Comparison of ENCODE assay signal across 28 mouse cellular contexts in the genomic region with DNA sequence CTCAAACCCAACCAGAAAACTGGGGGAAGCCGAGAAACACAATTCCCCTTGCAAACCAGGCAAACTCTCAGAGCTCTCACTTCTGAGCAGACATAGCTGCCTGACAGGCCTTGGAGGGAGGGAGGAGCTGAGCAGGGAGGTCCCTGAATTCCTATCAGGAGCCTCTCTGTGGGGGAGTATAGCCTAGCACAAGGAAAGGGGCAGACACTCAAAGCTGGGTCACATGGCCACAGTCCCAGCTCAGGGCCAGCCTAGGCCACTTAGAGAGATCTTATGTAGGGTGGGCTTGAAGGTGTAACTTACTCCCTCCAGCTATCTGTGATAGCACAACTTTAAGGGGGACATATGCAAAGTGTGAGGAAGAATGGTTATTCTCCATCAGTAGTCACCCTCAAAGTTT. TPM values are rescaled to one million over a fixed set of nuclear protein-coding genes. Genes with fewer than 3 reads are reported as not detected.
DNase-seq lines count a peak whose midpoint lies in the region; ATAC-seq and TF ChIP-seq lines count a peak whose summit lies in the region.
"Had no signal": no experiment of that assay in that cellular context is flagged by ENCODE, and none has a peak within 500 bp of the region (broad histone marks: within the 10 kb centered on the region; RNA-seq: fewer than 3 reads in every experiment).

No protein-coding gene starts in this region.

- peak; percentile 14 for DNase-seq in hindbrain, embryonic 11.5 days (ENCODE audit: low spot score)
- no peak for DNase-seq in hindbrain, postnatal 0 days (ENCODE audit: low spot score)
- DNase-seq in midbrain, embryonic 11.5 days (ENCODE audit: low spot score, missing footprints) = no peak
- DNase-seq in embryo, embryonic 10 days (ENCODE audit: low spot score) = peak; percentile 61
- peak; percentile 14 for DNase-seq in embryonic facial prominence, embryonic 14.5 days (ENCODE audit: low spot score)
- DNase-seq in urinary bladder, postnatal 14 days (ENCODE audit: low spot score) = no peak
- no peak for DNase-seq in Muller cell, postnatal 12 days (ENCODE audit: inconsistent ontology term)
- DNase-seq: adrenal gland, adult 8-10 months; cerebellum, postnatal 14 days; gastrocnemius, adult 2 months; kidney, postnatal 36 days; lung, postnatal 14 days; right cerebral cortex, postnatal 14 days had no signal

- H3K27me3 ChIP-seq in hindbrain, embryonic 11.5 days (ENCODE audit: control insufficient read depth, insufficient read depth, low read length) = no peaks in the 10 kb centered on the region
- no peaks in the 10 kb centered on the region for H3K27me3 ChIP-seq in hindbrain, postnatal 0 days (ENCODE audit: insufficient read depth, low read length)
- no peaks in the 10 kb centered on the region for H3K27me3 ChIP-seq in midbrain, embryonic 11.5 days (ENCODE audit: control insufficient read depth, insufficient read depth, low read length)
- no peaks in the 10 kb centered on the region for H3K27me3 ChIP-seq in midbrain, embryonic 16.5 days (ENCODE audit: control insufficient read depth, insufficient read depth, low read depth, low read length)
- H3K27me3 ChIP-seq in embryonic facial prominence, embryonic 14.5 days (replicated peaks; ENCODE audit: control insufficient read depth, insufficient read depth, low read length) = no peaks in the 10 kb centered on the region
- H3K27me3 ChIP-seq: embryonic facial prominence, embryonic 15.5 days; limb, embryonic 15.5 days had no signal

- H3K4me1 ChIP-seq in hindbrain, embryonic 11.5 days (replicated peaks; ENCODE audit: control insufficient read depth, insufficient read depth, low read length) = no peaks in the 10 kb centered on the region
- no peaks in the 10 kb centered on the region for H3K4me1 ChIP-seq in hindbrain, postnatal 0 days (ENCODE audit: insufficient read depth, low read length)
- H3K4me1 ChIP-seq in midbrain, embryonic 11.5 days (ENCODE audit: control insufficient read depth, insufficient read depth, low read length) = no peaks in the 10 kb centered on the region
- H3K4me1 ChIP-seq in midbrain, embryonic 16.5 days (ENCODE audit: control insufficient read depth, insufficient read depth, low read length) = no peaks in the 10 kb centered on the region
- H3K4me1 ChIP-seq in embryonic facial prominence, embryonic 14.5 days (ENCODE audit: control insufficient read depth, insufficient read depth, low read length) = no peaks in the 10 kb centered on the region
- H3K4me1 ChIP-seq: embryonic facial prominence, embryonic 15.5 days; limb, embryonic 15.5 days had no signal

- no peak overlapping the region for H3K4me2 ChIP-seq in hindbrain, embryonic 11.5 days (replicated peaks; ENCODE audit: low read depth, low read length)
- no peak overlapping the region for H3K4me2 ChIP-seq in hindbrain, postnatal 0 days (ENCODE audit: low read depth, low read length)
- H3K4me2 ChIP-seq in midbrain, embryonic 11.5 days = no peak overlapping the region
- H3K4me2 ChIP-seq in midbrain, embryonic 16.5 days (ENCODE audit: low read length) = no peak overlapping the region
- no peak overlapping the region for H3K4me2 ChIP-seq in embryonic facial prominence, embryonic 14.5 days (ENCODE audit: low read depth, low read length)
- H3K4me2 ChIP-seq: embryonic facial prominence, embryonic 15.5 days; limb, embryonic 15.5 days had no signal

- WGBS in hindbrain, embryonic 11.5 days = no CpG with 5 or more reads among the region's 1 CpGs
- 0% methylated on average over 1 of the region's 1 CpGs for WGBS in hindbrain, postnatal 0 days
- WGBS in midbrain, embryonic 11.5 days = 17% methylated on average over 1 of the region's 1 CpGs
- WGBS in midbrain, embryonic 16.5 days = no CpG with 5 or more reads among the region's 1 CpGs
- WGBS in embryonic facial prominence, embryonic 14.5 days = no CpG with 5 or more reads among the region's 1 CpGs

- no peak overlapping the region for H3K27ac ChIP-seq in hindbrain, embryonic 11.5 days (ENCODE audit: low read depth, low read length)
- H3K27ac ChIP-seq in hindbrain, postnatal 0 days = no peak overlapping the region
- no peak overlapping the region for H3K27ac ChIP-seq in midbrain, embryonic 11.5 days (ENCODE audit: low read depth, low read length)
- no peak overlapping the region for H3K27ac ChIP-seq in midbrain, embryonic 16.5 days (ENCODE audit: low read length)
- no peak overlapping the region for H3K27ac ChIP-seq in embryonic facial prominence, embryonic 14.5 days (replicated peaks; ENCODE audit: low read depth, low read length)
- H3K27ac ChIP-seq: embryonic facial prominence, embryonic 15.5 days; forebrain, embryonic 10.5 days; gastrocnemius, adult 2 months; limb, embryonic 15.5 days had no signal

- no peak overlapping the region for H3K9ac ChIP-seq in hindbrain, embryonic 11.5 days (ENCODE audit: low read depth, low read length)
- H3K9ac ChIP-seq in hindbrain, postnatal 0 days (replicated peaks; ENCODE audit: low read length) = no peak overlapping the region
- H3K9ac ChIP-seq in midbrain, embryonic 11.5 days (ENCODE audit: low read length) = no peak overlapping the region
- no peak overlapping the region for H3K9ac ChIP-seq in midbrain, embryonic 16.5 days (ENCODE audit: low read depth, low read length)
- no peak overlapping the region for H3K9ac ChIP-seq in embryonic facial prominence, embryonic 14.5 days (ENCODE audit: low read depth, low read length)
- H3K9ac ChIP-seq: embryonic facial prominence, embryonic 15.5 days; limb, embryonic 15.5 days had no signal

- no peak for TF ChIP-seq CTCF in hindbrain, postnatal 0 days (IDR thresholded peaks at IDR 0.05; ENCODE audit: low read depth)

- H3K9me3 ChIP-seq in hindbrain, embryonic 11.5 days (ENCODE audit: control insufficient read depth, low read length) = no peaks in the 10 kb centered on the region
- H3K9me3 ChIP-seq in hindbrain, postnatal 0 days (ENCODE audit: low read length) = no peaks in the 10 kb centered on the region
- no peaks in the 10 kb centered on the region for H3K9me3 ChIP-seq in midbrain, embryonic 11.5 days (ENCODE audit: control insufficient read depth, low read length)
- H3K9me3 ChIP-seq in midbrain, embryonic 16.5 days (replicated peaks; ENCODE audit: control insufficient read depth, low read length, poor library complexity, severe bottlenecking) = no peaks in the 10 kb centered on the region
- H3K9me3 ChIP-seq in embryonic facial prominence, embryonic 14.5 days (ENCODE audit: control insufficient read depth, low read length) = no peaks in the 10 kb centered on the region
- H3K9me3 ChIP-seq: embryonic facial prominence, embryonic 15.5 days; forebrain, embryonic 10.5 days; limb, embryonic 15.5 days had no signal

- no peak overlapping the region for H3K4me3 ChIP-seq in hindbrain, embryonic 11.5 days (ENCODE audit: low read depth, low read length)
- no peak overlapping the region for H3K4me3 ChIP-seq in hindbrain, postnatal 0 days (ENCODE audit: low read length)
- H3K4me3 ChIP-seq in midbrain, embryonic 11.5 days (ENCODE audit: low read depth, low read length) = no peak overlapping the region
- H3K4me3 ChIP-seq in midbrain, embryonic 16.5 days (ENCODE audit: low read depth, low read length) = no peak overlapping the region
- no peak overlapping the region for H3K4me3 ChIP-seq in embryonic facial prominence, embryonic 14.5 days (ENCODE audit: low read depth, low read length)
- H3K4me3 ChIP-seq: embryonic facial prominence, embryonic 15.5 days; forebrain, embryonic 10.5 days; gastrocnemius, adult 2 months; limb, embryonic 15.5 days had no signal

- no peaks in the 10 kb centered on the region for H3K36me3 ChIP-seq in hindbrain, embryonic 11.5 days (ENCODE audit: control insufficient read depth, insufficient read depth, low read length)
- no peaks in the 10 kb centered on the region for H3K36me3 ChIP-seq in hindbrain, postnatal 0 days (ENCODE audit: insufficient read depth, low read length)
- no peaks in the 10 kb centered on the region for H3K36me3 ChIP-seq in midbrain, embryonic 11.5 days (ENCODE audit: control insufficient read depth, insufficient read depth, low read length)
- H3K36me3 ChIP-seq in midbrain, embryonic 16.5 days (ENCODE audit: control insufficient read depth, insufficient read depth, low read length) = no peaks in the 10 kb centered on the region
- no peaks in the 10 kb centered on the region for H3K36me3 ChIP-seq in embryonic facial prominence, embryonic 14.5 days (ENCODE audit: control insufficient read depth, insufficient read depth, low read length)
- H3K36me3 ChIP-seq: embryonic facial prominence, embryonic 15.5 days had no signal

- no peak for ATAC-seq in hindbrain, embryonic 11.5 days (ENCODE audit: low FRiP score)
- ATAC-seq in hindbrain, postnatal 0 days = no peak
- ATAC-seq in midbrain, embryonic 11.5 days (ENCODE audit: low FRiP score) = peak; percentile 63; the same call in 1 of the 2 replicates
- no peak for ATAC-seq in midbrain, embryonic 16.5 days
- ATAC-seq in embryonic facial prominence, embryonic 14.5 days (ENCODE audit: low read depth) = no peak
- ATAC-seq: inflammation-experienced regulatory T-cells, adult 6 months had no signal

RNA-seq across cellular contexts. Expression of a gene that starts 46.1 kb away (rescaled TPM):
- 18.6 and 22.9 TPM in 2 replicates for polyA plus RNA-seq in hindbrain, embryonic 11.5 days (2014; fragmentation: Nextera tagmentation; extraction: Ambion mirVana)
- total RNA-seq in hindbrain, postnatal 0 days (2014; rRNA removed) = 2.3 and 3.5 TPM in 2 replicates
- polyA plus RNA-seq in hindbrain, postnatal 0 days (2015; fragmentation: Nextera tagmentation; extraction: Ambion mirVana) = 17.6 and 20.5 TPM in 2 replicates
- 34.1 and 34.8 TPM in 2 replicates for polyA plus RNA-seq in midbrain, embryonic 11.5 days (2014; fragmentation: Nextera tagmentation; extraction: Ambion mirVana)
- 84.5 and 92.5 TPM in 2 replicates for polyA plus RNA-seq in midbrain, embryonic 16.5 days (2015; fragmentation: Nextera tagmentation; extraction: Ambion mirVana)
- 15.7 and 23.1 TPM in 2 replicates for polyA plus RNA-seq in embryonic facial prominence, embryonic 14.5 days (2014; fragmentation: Nextera tagmentation; extraction: Ambion mirVana)
- total RNA-seq: granulocyte monocyte progenitor cell, adult 5-6 weeks had no signal

RNA-seq across cellular contexts. Expression of a gene that starts 46.6 kb away (rescaled TPM):
- polyA plus RNA-seq in hindbrain, embryonic 11.5 days (2014; fragmentation: Nextera tagmentation; extraction: Ambion mirVana) = 1.6 and 3.3 TPM in 2 replicates
- 1.5 TPM in 1 of 2 replicates, not detected in the other for total RNA-seq in hindbrain, postnatal 0 days (2014; rRNA removed)
- polyA plus RNA-seq in hindbrain, postnatal 0 days (2015; fragmentation: Nextera tagmentation; extraction: Ambion mirVana) = 0.76 and 1.0 TPM in 2 replicates
- 1.4 and 1.6 TPM in 2 replicates for polyA plus RNA-seq in midbrain, embryonic 11.5 days (2014; fragmentation: Nextera tagmentation; extraction: Ambion mirVana)
- polyA plus RNA-seq in midbrain, embryonic 16.5 days (2015; fragmentation: Nextera tagmentation; extraction: Ambion mirVana) = 2.3 and 4.0 TPM in 2 replicates
- 0.97 TPM in 1 of 2 replicates, not detected in the other for polyA plus RNA-seq in embryonic facial prominence, embryonic 14.5 days (2014; fragmentation: Nextera tagmentation; extraction: Ambion mirVana)
- total RNA-seq: adrenal gland, adult 8-10 months; ES-E14; gastrocnemius, adult 2 months; granulocyte monocyte progenitor cell, adult 5-6 weeks; layer of hippocampus, postnatal 10 days; left cerebral cortex, postnatal 10 days; megakaryocyte-erythroid progenitor cell, adult 5-6 weeks had no signal
- polyA plus RNA-seq: C2C12; forebrain, embryonic 10.5 days; heart, embryonic 16.5 days; limb, embryonic 15.5 days; liver, embryonic 16.5 days; stomach, embryonic 16.5 days; thymus, postnatal 0 days had no signal

RNA-seq across cellular contexts. Expression of a gene that starts 54.9 kb away (rescaled TPM):
- 0.24 and 0.71 TPM in 2 replicates for polyA plus RNA-seq in hindbrain, embryonic 11.5 days (2014; fragmentation: Nextera tagmentation; extraction: Ambion mirVana)
- total RNA-seq in hindbrain, postnatal 0 days (2014; rRNA removed) = not detected in 2 replicates
- 0.57 and 0.75 TPM in 2 replicates for polyA plus RNA-seq in hindbrain, postnatal 0 days (2015; fragmentation: Nextera tagmentation; extraction: Ambion mirVana)
- 0.20 and 1.2 TPM in 2 replicates for polyA plus RNA-seq in midbrain, embryonic 11.5 days (2014; fragmentation: Nextera tagmentation; extraction: Ambion mirVana)
- 1.1 and 1.6 TPM in 2 replicates for polyA plus RNA-seq in midbrain, embryonic 16.5 days (2015; fragmentation: Nextera tagmentation; extraction: Ambion mirVana)
- 0.29 and 0.34 TPM in 2 replicates for polyA plus RNA-seq in embryonic facial prominence, embryonic 14.5 days (2014; fragmentation: Nextera tagmentation; extraction: Ambion mirVana)
- total RNA-seq: gastrocnemius, adult 2 months; granulocyte monocyte progenitor cell, adult 5-6 weeks; layer of hippocampus, postnatal 10 days; left cerebral cortex, postnatal 10 days; megakaryocyte-erythroid progenitor cell, adult 5-6 weeks had no signal
- polyA plus RNA-seq: C2C12; heart, embryonic 16.5 days; inflammation-experienced regulatory T-cells, adult 6 months; limb, embryonic 15.5 days; liver, embryonic 16.5 days; stomach, embryonic 16.5 days; thymus, postnatal 0 days had no signal

Comparison
In these comparisons a context has a peak if more than half of its experiments do, and no peak if none do; other contexts are left out.
1. DNase-seq: peak in hindbrain, embryonic 11.5 days (single experiment), embryo, embryonic 10 days (single experiment) and embryonic facial prominence, embryonic 14.5 days (single experiment); none in hindbrain, postnatal 0 days (single experiment), midbrain, embryonic 11.5 days (single experiment), urinary bladder, postnatal 14 days (single experiment) and Muller cell, postnatal 12 days (single experiment).